Mouse (Mus musculus) erythroblast, embryonic 14.5 days (primary cell): ENCODE measurements around the gene Ddx1. TPM values are rescaled to one million over a fixed set of nuclear protein-coding genes. Genes with fewer than 3 reads are reported as not detected.
"Not testable (repeated sequence)": the region's sequence is repeated elsewhere in the genome, so short reads cannot be mapped to it uniquely, and the experiment has no call there.

Source experiments
- H3K27me3 ChIP-seq: 2 replicates; pipeline ENCODE4 v1.6.1; 2012; ENCODE audit warnings: inconsistent platforms; ENCODE audit not compliant: control insufficient read depth
- H3K36me3 ChIP-seq: 2 replicates; pipeline ENCODE4 v1.6.1; 2012; ENCODE audit warnings: mild to moderate bottlenecking, inconsistent platforms; ENCODE audit not compliant: control insufficient read depth
- H3K4me1 ChIP-seq: 2 replicates; pipeline ENCODE4 v1.6.1; 2012; ENCODE audit warnings: inconsistent platforms; ENCODE audit not compliant: control insufficient read depth
- H3K4me3 ChIP-seq: replicated peaks from 2 replicates; pipeline ENCODE3; 2012; ENCODE audit warnings: moderate library complexity, mild to moderate bottlenecking, inconsistent platforms
- H3K9me3 ChIP-seq: 2 replicates; pipeline ENCODE4 v1.6.1; 2012; ENCODE audit warnings: low read length, inconsistent platforms, mixed read lengths; ENCODE audit not compliant: control insufficient read depth
- GATA1 ChIP-seq: IDR thresholded peaks from 2 replicates; pipeline ENCODE4 v1.6.1; 2012; ENCODE audit warnings: low read length, inconsistent platforms, mixed read lengths
- TAL1 ChIP-seq: IDR thresholded peaks from 3 replicates; pipeline ENCODE4 v1.6.1; 2012; ENCODE audit warnings: low read length, inconsistent platforms, mixed read lengths
- polyA plus RNA-seq: library from polyadenylated mRNA; stranded (reverse); fragments of >175 nt; gene quantifications from 2 replicates; pipeline ENCODE4 v1.2.3, GENCODE M21; 2012

Gene Ddx1
- polyA plus RNA-seq, 1 experiment, result 0.50 TPM

- Histone ChIP-seq H3K4me1 (peaks cover 11% of the 10 kb centered on the region), H3K9me3 (no peaks in the 10 kb centered on the region)
- TF ChIP-seq TAL1 (no peak), GATA1 (no peak)
Measured at GRCm38 (mm10) chr12:13188059-13188700, 60.8 kb downstream of the Ddx1 start.

GRCm38 (mm10) chr12:13186209-13186608, 62.8 kb downstream of the Ddx1 start:
- Histone ChIP-seq H3K36me3 (no peaks in the 10 kb centered on the region), H3K4me1 (peaks cover 30% of the 10 kb centered on the region), H3K27me3 (no peaks in the 10 kb centered on the region), H3K9me3 (no peaks in the 10 kb centered on the region), H3K4me3 (no peak overlapping the region)
- TF ChIP-seq GATA1 (no peak), TAL1 (no peak)

More at GRCm38 (mm10) chr12:13188059-13188700, 60.8 kb downstream of the Ddx1 start:
- H3K27me3 ChIP-seq, result no peaks in the 10 kb centered on the region
- H3K36me3 ChIP-seq, result no peaks in the 10 kb centered on the region
- no peak overlapping the region for H3K4me3 ChIP-seq

GRCm38 (mm10) chr12:13184873-13185361, 64.1 kb downstream of the Ddx1 start:
- Histone ChIP-seq H3K4me1 (peaks cover 43% of the 10 kb centered on the region), H3K36me3 (no peaks in the 10 kb centered on the region)
- no peak for TF ChIP-seq TAL1
- TF ChIP-seq GATA1, result no peak

GRCm38 (mm10) chr12:13184136-13184535, 64.9 kb downstream of the Ddx1 start:
- H3K36me3 ChIP-seq, H3K4me3 ChIP-seq, H3K27me3 ChIP-seq, H3K9me3 ChIP-seq: not testable (repeated sequence)
- H3K4me1 ChIP-seq, result peaks cover 50% of the 10 kb centered on the region

More at GRCm38 (mm10) chr12:13184873-13185361, 64.1 kb downstream of the Ddx1 start:
- no peaks in the 10 kb centered on the region for H3K27me3 ChIP-seq
- H3K4me3 ChIP-seq, result no peak overlapping the region
- H3K9me3 ChIP-seq, result no peaks in the 10 kb centered on the region

GRCm38 (mm10) chr12:13182220-13182619, 66.8 kb downstream of the Ddx1 start:
- Histone ChIP-seq H3K9me3 (no peaks in the 10 kb centered on the region), H3K36me3 (no peaks in the 10 kb centered on the region), H3K27me3 (no peaks in the 10 kb centered on the region), H3K4me1 (peaks cover 67% of the 10 kb centered on the region), H3K4me3 (no peak overlapping the region)
- no peak for TF ChIP-seq GATA1
- TF ChIP-seq TAL1, result no peak

GRCm38 (mm10) chr12:13181721-13182120, 67.3 kb downstream of the Ddx1 start:
- no peaks in the 10 kb centered on the region for H3K9me3 ChIP-seq
- no peak overlapping the region for H3K4me3 ChIP-seq
- TF ChIP-seq TAL1, result no peak
- no peak for TF ChIP-seq GATA1
- no peaks in the 10 kb centered on the region for H3K36me3 ChIP-seq
- H3K27me3 ChIP-seq, result no peaks in the 10 kb centered on the region
- peaks cover 69% of the 10 kb centered on the region for H3K4me1 ChIP-seq

GRCm38 (mm10) chr12:13180715-13181335, 68.2 kb downstream of the Ddx1 start:
- TF ChIP-seq GATA1, result peak; percentile 81
- TF ChIP-seq TAL1, result no peak
- peak overlapping the region; percentile 76 for H3K4me3 ChIP-seq
- peaks cover 69% of the 10 kb centered on the region for H3K4me1 ChIP-seq
- H3K27me3 ChIP-seq, result no peaks in the 10 kb centered on the region
- no peaks in the 10 kb centered on the region for H3K9me3 ChIP-seq
- H3K36me3 ChIP-seq, result no peaks in the 10 kb centered on the region

GRCm38 (mm10) chr12:13180332-13180714, 68.7 kb downstream of the Ddx1 start:
- Histone ChIP-seq H3K9me3 (no peaks in the 10 kb centered on the region), H3K27me3 (no peaks in the 10 kb centered on the region), H3K4me1 (peaks cover 69% of the 10 kb centered on the region), H3K36me3 (no peaks in the 10 kb centered on the region), H3K4me3 (peak overlapping the region; percentile 76)
- TF ChIP-seq GATA1 (no peak), TAL1 (no peak)

- Histone ChIP-seq H3K27me3 (no peaks in the 10 kb centered on the region), H3K4me1 (peaks cover 60% of the 10 kb centered on the region), H3K4me3 (no peak overlapping the region), H3K36me3 (no peaks in the 10 kb centered on the region), H3K9me3 (no peaks in the 10 kb centered on the region)
- TF ChIP-seq GATA1, result no peak
Measured at GRCm38 (mm10) chr12:13177606-13178005, 71.4 kb downstream of the Ddx1 start.
